Mouse (Mus musculus): ENCODE data around the gene Vmn2r43. TPM values are rescaled to one million over a fixed set of nuclear protein-coding genes. Genes with fewer than 3 reads are reported as not detected.
"Not testable (repeated sequence)": the region's sequence is repeated elsewhere in the genome, so short reads cannot be mapped to it uniquely, and the experiment has no call there.

Vmn2r43 gene
- polyA plus RNA-seq (2015; fragmentation: Nextera tagmentation; extraction: Ambion mirVana), result not detected in 2 replicates

- not testable (repeated sequence) for H3K4me1 ChIP-seq; H3K9ac ChIP-seq; ATAC-seq (ENCODE audit: insufficient number of reproducible peaks, insufficient read depth, low FRiP score, low TSS enrichment, low read depth); H3K4me3 ChIP-seq; H3K27me3 ChIP-seq; H3K36me3 ChIP-seq; H3K4me2 ChIP-seq; H3K9me3 ChIP-seq; H3K27ac ChIP-seq
- no CpG with 5 or more reads among the region's 1 CpGs for WGBS
Measured at GRCm38 (mm10) chr7:8260499-8260898, at the start of gene Vmn2r43. Gene Vmn2r43 (minus strand): TSS chr7:8260599.

GRCm38 (mm10) chr7:8200220-8200619 lies 60.2 kb downstream of the Vmn2r43 start, which contains the start of gene Vmn2r42:
Gene Vmn2r42 (minus strand): TSS chr7:8200320.
- H3K27ac ChIP-seq; H3K9ac ChIP-seq; ATAC-seq (ENCODE audit: insufficient number of reproducible peaks, insufficient read depth, low FRiP score, low TSS enrichment, low read depth); H3K4me2 ChIP-seq; H3K4me1 ChIP-seq; H3K27me3 ChIP-seq; H3K9me3 ChIP-seq; H3K36me3 ChIP-seq; H3K4me3 ChIP-seq: not testable (repeated sequence)
- WGBS, result no CpG with 5 or more reads among the region's 2 CpGs

Other genes starting within 250 kb of the Vmn2r43 start
- not detected in 2 replicates for gene Vmn2r41, start 98.9 kb downstream of the Vmn2r43 start, polyA plus RNA-seq (2015; fragmentation: Nextera tagmentation; extraction: Ambion mirVana)
- gene Vmn2r42, start 60.3 kb downstream of the Vmn2r43 start, polyA plus RNA-seq (2015; fragmentation: Nextera tagmentation; extraction: Ambion mirVana), result not detected in 2 replicates
- gene Vmn2r44, start 122.7 kb upstream of the Vmn2r43 start, polyA plus RNA-seq (2015; fragmentation: Nextera tagmentation; extraction: Ambion mirVana), result not detected in 2 replicates
- gene Vmn2r45, start 228.5 kb upstream of the Vmn2r43 start, polyA plus RNA-seq (2015; fragmentation: Nextera tagmentation; extraction: Ambion mirVana), result not detected in 2 replicates